Mouse (Mus musculus) lung, postnatal 0 days (tissue): Measurements from ENCODE around the gene Ltb4r2.
A peak's percentile ranks its signal among the peaks of the same experiment; 100 is the strongest.

Experiments used
- CTCF ChIP-seq: IDR thresholded peaks from 2 replicates; pipeline ENCODE4 v1.5.1; 2016; ENCODE audit warnings: antibody characterized with exemption, mild to moderate bottlenecking
- EP300 ChIP-seq: IDR thresholded peaks from 2 replicates; pipeline ENCODE4 v1.6.1; 2016; ENCODE audit warnings: antibody characterized with exemption, mild to moderate bottlenecking, control low read depth

GRCm38 (mm10) chr14:55795380-55796163, 34.3 kb downstream of the Ltb4r2 start:
- peak; percentile 88 for TF ChIP-seq EP300
- TF ChIP-seq CTCF = no peak
